Mouse (Mus musculus): ENCODE measurements around the gene Magoh.

The Magoh gene

DNA sequence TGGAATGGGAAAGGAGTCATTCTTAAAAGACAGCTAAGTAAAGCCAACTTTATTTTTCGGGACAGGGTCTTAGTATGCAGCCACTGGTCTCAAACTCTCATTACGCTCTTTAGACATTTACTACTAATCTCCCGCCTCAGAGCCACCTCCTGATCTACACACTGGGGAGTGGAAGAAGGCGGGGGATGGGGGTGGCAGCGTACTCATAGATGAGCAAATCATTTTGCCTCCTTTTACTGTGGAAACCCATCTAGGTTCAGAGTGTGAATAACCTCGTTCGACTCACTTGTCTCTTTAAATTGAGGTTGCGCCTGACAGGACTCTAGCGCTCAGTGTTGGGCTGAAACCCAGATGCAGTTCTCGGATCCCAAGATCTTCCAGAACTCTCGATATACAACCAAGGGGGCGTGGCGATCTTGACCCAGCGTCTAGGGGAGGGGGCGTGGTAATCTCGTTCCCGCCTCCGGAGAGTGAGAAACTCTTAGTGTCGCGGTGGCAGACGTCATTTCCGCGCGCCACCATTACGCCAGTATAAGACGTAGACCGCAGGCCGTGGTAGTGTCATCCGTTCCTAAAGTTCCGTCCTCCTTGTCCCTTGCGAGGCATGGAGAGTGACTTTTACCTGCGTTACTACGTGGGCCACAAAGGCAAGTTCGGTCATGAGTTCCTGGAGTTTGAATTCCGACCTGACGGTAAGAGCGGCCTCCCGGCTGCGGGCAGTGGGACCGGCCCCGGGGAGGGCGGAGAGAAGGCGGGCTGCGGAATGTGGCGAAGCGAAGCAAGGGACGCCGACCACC lies at the start of gene Magoh:
TSS of gene Magoh (plus strand) at position 502 of the 797 bp plus-strand sequence.
- peak; percentile 94 for DNase-seq (ENCODE audit: low spot score)

GRCm38 (mm10) chr4:107830189-107830588 lies 49.4 kb upstream of the Magoh start:
- DNase-seq (ENCODE audit: low spot score), result no peak

GRCm38 (mm10) chr4:107830821-107831221 lies 48.7 kb upstream of the Magoh start:
- DNase-seq (ENCODE audit: low spot score), result no peak

GRCm38 (mm10) chr4:107831678-107832077 lies 47.9 kb upstream of the Magoh start:
- DNase-seq (ENCODE audit: low spot score), result no peak

GRCm38 (mm10) chr4:107833525-107833924 lies 46.0 kb upstream of the Magoh start:
- no peak for DNase-seq (ENCODE audit: low spot score)

- DNase-seq (ENCODE audit: low spot score), result no peak
Observed at GRCm38 (mm10) chr4:107834643-107835314, 44.8 kb upstream of the Magoh start.

GRCm38 (mm10) chr4:107835508-107835909 lies 44.0 kb upstream of the Magoh start:
- DNase-seq (ENCODE audit: low spot score), result no peak

- DNase-seq (ENCODE audit: low spot score), result no peak
Observed at GRCm38 (mm10) chr4:107836758-107837157, 42.8 kb upstream of the Magoh start.

GRCm38 (mm10) chr4:107837910-107838309 lies 41.6 kb upstream of the Magoh start:
- no peak for DNase-seq (ENCODE audit: low spot score)

GRCm38 (mm10) chr4:107843687-107844086 lies 35.9 kb upstream of the Magoh start:
- no peak for DNase-seq (ENCODE audit: low spot score)

GRCm38 (mm10) chr4:107844971-107845370 lies 34.6 kb upstream of the Magoh start:
- DNase-seq (ENCODE audit: low spot score), result peak; percentile 70

DNA sequence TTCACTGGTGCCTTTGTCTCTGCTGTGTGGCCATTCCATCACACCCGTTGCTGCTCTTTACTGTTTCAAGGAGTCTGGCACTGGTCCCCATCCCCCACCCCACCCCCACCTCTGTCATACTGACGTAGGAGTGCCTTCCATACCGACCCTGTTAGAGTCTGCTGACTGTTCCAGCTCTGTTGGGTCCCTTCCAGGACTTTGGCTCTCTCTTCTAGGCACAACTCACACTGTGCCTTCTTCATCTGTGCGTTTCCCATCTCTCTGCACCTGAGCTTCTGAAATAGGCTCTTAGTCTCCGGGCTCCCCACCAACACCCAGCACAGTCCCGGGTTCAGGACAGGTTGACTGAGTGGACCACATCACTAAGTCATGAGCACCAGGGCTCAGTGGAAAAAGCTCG lies 32.8 kb upstream of the Magoh start:
- no peak for DNase-seq (ENCODE audit: low spot score)

DNA sequence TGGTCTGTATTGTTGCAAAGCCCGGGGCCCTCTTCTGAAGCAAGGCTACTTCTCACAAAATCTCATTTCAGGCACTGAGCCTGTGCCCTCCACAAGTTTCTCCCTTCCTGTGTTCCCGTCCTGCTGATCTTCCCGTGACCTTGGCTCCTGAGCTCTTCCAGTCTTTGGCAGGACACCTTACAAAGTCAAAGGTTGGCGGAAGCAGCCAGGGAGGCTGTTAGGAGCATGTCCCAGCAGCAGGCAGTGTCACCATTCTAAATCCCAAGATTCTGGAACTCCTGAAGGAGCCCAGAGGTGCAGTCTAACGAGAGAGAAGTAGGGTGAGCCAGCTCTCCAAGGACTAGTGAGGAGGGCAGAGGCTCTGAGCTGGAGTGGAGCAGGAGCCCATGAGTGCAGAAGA lies 31.0 kb upstream of the Magoh start:
- DNase-seq (ENCODE audit: low spot score), result no peak

GRCm38 (mm10) chr4:107849621-107850020 lies 29.9 kb upstream of the Magoh start:
- no peak for DNase-seq (ENCODE audit: low spot score)

GRCm38 (mm10) chr4:107850091-107850490 lies 29.5 kb upstream of the Magoh start:
- DNase-seq (ENCODE audit: low spot score), result no peak

DNA sequence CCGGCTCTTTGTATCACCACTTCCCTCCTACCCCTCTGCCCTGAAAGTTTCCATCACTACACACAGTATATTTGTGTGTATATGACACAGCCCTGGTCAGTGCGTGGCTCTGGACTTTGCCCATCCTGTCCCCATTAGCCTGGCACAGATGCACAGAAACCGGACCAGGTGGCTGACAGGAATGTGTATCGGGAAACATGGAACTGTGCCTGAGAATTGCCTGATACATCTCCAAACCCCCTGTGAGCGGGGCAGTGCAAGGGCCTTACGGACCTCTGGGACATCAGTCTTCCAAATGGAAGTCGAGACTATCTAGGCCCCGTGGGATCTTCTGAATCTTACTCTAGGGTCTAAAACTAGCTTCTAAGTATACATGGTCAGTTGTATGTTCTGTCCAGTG lies 26.2 kb upstream of the Magoh start:
- no peak for DNase-seq (ENCODE audit: low spot score)

- DNase-seq (ENCODE audit: low spot score), result no peak
Observed at GRCm38 (mm10) chr4:107853836-107854235, 25.7 kb upstream of the Magoh start.

DNA sequence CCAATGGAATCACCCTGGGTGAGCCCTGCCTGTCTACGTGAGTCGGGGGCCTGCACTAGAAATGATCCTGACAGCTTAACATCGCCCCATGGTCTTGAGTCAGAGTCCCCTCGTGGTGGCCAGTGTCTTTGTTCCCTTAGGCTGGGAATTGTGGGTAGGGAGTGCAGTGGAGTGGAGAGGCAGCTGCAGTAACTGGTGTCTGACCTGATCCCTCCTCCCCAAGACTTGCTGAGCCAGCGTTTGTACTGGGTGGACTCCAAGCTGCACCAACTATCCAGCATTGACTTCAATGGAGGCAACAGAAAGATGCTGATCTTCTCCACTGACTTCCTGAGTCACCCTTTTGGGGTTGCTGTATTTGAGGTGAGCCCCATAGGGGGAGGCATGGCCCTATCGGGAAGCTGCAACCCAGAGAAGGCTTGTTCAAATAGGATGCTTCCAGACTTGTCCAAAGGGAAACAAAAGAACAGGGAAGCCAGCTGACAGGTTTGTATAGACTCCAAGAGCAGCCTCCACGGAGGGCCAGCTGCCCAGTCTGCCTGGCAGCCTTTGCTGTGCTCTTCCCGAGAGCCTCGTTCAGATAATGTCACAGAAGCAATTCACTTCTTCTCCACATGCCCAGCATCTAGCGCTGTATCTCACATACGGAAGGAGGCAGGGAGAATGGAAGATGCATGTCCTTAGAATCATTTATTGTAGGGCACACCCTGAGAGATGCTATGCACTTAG lies 22.4 kb upstream of the Magoh start:
- DNase-seq (ENCODE audit: low spot score), result no peak

GRCm38 (mm10) chr4:107858995-107859394 lies 20.6 kb upstream of the Magoh start:
- no peak for DNase-seq (ENCODE audit: low spot score)

DNA sequence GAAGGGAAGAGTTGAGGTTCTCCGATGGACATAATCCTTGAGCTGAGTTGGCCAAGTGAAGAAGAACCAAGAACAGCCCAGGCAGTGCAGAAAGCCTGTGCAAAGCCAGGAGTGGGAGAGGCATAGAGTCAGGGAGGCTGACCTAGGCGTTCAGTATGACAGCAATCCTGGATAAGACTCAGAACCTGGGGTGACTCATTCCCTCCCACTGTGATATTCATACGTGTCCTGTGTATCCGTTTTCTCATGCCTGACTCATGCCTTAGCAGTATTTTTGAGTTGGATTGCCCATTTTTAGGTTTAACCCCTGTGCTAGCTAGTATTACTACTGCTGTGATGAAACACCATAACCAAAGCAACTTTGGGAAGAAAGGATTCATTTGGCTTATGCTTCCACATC lies 14.7 kb upstream of the Magoh start:
- DNase-seq (ENCODE audit: low spot score), result no peak

DNA sequence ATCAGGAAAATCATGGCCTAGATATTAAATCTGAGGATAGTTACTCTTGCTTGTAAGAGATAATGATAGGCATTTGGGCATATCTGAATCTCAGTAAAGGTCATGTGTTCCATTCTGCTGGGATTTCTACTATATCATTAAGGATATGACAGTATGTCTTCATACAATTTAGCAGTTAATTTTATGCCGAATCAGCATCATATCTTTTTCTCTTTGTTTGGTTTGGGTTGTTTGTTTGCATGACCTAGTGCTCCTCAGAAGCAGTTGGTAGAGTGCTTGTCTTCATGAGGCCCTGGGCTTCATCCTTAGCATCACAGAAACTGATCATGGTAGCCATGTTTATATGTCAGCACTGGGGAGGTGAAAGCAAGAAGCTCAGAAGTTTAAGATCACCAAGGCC lies 2.1 kb downstream of the Magoh start:
- DNase-seq (ENCODE audit: low spot score), result no peak

DNA sequence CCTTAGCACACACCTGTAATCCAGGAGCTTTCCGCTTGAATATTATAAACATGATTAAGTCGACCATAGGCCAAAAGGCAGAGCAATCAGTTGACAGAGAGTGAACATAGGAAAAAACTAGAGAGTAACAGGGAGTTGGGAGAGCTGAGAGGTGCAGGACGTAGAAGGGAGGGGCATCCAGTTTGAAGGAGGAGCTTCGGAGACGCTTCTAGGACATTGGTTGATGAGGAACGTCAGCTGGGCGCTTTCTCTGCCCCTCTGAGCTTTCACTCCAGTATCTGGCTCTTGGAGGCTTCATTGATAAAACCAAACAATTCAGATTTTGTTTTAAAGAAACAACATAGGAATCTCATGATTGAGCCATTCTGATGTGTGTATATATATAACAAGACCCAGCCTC lies 6.8 kb downstream of the Magoh start:
- DNase-seq (ENCODE audit: low spot score), result no peak

DNA sequence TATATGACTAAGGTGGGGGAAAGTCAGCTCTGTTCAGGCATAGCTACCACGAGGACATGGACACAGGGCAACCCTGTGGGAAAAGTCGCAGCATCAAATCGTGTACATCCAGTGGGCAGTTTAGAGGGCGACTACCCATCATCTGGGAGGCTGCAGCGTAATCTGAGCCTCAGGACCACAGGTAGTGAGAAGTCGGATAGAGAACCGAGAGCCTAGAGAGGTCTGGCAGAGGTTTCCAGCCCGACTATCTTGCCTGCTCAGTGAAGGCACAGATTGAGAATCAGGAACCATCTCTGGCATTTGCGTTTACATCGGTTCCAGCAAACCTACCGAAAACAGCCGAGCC lies 9.8 kb downstream of the Magoh start:
- DNase-seq (ENCODE audit: low spot score), result no peak
